Mouse (Mus musculus): ENCODE measurements around the gene Bnc2.

The Bnc2 gene

GRCm38 (mm10) chr4:84675171-84675973, at the start of gene Bnc2:
Bnc2 (minus strand) TSS chr4:84675275.
- no peak for DNase-seq (ENCODE audit: low read depth)

DNA sequence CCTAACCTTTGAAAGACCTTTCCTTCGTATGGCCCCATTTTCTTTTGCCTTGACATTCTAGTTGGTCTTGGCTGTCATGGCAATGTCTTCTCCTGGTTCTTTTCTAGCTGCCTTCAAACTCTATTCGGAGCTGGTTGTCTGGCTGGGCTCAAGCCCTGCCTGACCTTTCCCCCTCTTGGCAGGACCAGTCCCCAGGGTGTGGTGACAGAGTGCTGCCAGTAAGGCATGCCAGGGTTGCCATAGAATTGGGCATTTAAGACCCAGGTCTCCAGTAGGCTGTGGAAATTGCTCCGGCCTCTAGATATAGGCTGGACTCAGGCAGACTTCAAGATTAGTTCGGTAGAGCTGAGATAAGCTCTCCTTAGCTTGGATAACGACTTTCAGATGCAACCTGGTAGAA, 32.9 kb upstream of the Bnc2 start:
- DNase-seq (ENCODE audit: low read depth), result no peak

GRCm38 (mm10) chr4:84685521-84686366, 10.7 kb upstream of the Bnc2 start:
- DNase-seq (ENCODE audit: low read depth), result no peak

DNA sequence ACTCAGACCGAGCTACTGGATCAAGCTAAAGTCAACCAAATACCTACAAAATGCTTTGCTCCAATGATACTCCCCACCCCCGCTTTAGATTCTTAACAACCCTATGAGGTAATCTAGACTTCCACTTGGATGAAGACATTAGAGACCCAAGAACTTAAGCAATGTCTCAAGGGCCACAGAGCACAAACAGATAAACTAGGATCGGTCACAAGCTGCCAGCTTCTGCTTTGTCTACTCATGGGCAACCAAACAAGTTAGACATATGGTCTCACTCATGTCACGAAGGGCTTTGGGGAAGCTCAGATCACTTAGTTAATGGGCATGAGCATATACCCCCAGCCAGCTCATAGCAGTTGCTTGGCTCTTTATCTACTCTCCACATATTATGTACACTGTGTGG, 9.9 kb upstream of the Bnc2 start:
- DNase-seq (ENCODE audit: low read depth), result no peak

- no peak for DNase-seq (ENCODE audit: low read depth)
Observed at GRCm38 (mm10) chr4:84675974-84676315, 870 bp upstream of the Bnc2 start.

- DNase-seq (ENCODE audit: low read depth), result no peak
Observed at GRCm38 (mm10) chr4:84674318-84675170, 531 bp downstream of the Bnc2 start.

DNA sequence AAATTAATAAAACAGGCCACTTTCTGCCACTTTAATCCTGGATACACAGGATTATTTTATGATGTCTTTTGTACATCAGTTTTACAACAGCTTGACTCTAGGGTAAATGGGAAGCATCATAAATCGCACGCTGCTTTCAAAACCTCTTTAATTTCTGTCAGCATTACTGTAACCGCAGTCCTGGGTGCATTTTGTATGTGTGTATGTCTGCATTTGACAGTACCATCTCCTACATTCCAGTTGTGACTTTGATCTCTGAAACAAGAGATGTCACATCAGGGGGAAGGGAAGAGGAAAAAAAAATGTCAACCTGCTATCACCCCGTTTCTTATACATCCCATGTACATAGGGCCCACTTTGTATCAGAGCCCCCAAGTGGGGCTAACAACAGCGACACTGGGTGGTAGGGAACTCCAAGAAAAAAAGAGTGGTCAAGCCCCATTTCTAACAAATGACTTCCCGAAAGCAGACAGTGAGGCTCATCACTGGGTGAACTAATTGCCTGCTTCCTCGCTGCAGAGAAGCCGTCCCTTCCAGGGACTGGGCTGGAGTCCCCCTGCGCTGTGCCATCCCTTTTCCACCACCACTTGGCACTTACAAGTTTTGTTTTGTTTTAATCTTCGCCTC, 1.3 kb downstream of the Bnc2 start:
- no peak for DNase-seq (ENCODE audit: low read depth)

GRCm38 (mm10) chr4:84672181-84672791, 2.8 kb downstream of the Bnc2 start:
- no peak for DNase-seq (ENCODE audit: low read depth)

DNA sequence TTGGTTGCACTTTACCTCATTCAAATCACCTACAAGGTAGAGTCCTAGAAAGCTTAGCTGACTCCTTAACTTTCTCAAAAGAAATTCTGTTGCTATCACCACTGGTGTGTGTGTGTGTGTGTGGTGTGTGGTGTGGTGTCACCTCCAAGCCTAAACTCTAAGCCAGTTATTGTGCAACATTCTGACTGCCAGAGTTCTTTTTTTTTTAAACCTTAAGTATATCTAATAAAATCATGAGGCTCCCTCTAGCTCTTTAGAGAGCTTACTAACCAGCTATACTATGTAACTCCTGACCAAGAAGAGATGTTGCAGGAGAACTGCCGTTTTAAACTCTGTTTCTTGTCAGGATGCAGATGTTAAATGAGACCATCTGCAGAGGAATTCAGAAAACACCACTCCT, 4.1 kb downstream of the Bnc2 start:
- DNase-seq (ENCODE audit: low read depth), result no peak

- DNase-seq (ENCODE audit: low read depth), result no peak
Observed at GRCm38 (mm10) chr4:84669650-84670049, 5.4 kb downstream of the Bnc2 start.

GRCm38 (mm10) chr4:84668949-84669605, 6.0 kb downstream of the Bnc2 start:
- no peak for DNase-seq (ENCODE audit: low read depth)

DNA sequence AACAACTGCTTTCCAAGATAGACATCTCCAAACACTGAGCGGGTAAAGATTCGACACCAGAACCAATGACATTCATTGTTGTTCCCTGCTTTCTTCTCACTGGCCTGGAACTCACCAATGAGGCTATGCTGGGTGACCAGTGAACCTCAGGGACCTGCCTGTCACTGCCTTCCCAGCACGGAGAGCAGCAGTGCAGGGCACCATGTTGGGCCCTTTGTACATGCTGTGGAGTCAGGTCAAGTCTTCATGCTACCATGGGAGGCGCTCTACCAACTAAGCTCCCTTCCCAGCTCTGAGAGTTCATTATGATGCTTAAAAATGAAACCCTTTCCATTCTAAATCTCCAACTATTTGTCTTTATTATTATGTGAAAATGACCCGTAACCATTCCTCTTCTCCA, 6.8 kb downstream of the Bnc2 start:
- no peak for DNase-seq (ENCODE audit: low read depth)

DNA sequence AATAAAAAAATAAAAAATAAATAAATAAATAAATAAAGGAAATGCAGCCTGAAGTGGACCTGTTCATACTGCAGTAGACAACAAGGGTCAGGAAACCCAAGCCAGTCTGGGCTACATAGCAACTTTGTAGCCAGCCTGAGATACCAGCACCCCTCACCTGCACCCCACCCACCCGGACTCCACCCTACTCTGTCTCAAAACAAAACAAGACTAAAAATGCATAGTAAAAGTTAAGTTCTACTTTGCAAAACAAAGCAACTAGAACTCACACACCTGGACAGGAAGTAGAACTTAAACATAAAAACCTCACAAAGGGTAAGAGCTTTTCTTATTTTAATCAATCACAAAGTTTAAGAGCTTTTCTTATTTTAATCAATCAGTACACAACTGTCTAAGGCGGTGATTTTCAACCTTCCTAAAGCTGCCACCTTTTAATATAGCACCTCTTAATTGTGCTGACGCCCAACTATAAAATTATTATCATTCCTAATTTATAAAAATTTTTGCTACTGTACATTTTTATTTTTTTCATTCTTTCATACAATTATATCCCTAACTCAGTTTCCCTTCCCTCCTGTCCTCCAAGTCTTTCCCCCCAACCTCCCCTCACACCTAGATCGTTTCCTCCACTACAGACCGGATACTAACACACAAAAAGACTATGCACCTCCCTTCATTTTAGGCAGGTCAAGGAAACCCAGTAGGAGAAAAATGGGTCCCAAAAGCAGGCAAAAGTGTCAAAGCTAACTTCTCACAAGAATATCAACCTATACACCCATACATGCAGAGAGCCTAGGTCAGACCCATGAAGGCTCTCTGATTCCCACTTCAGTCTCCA, 12.6 kb downstream of the Bnc2 start:
- DNase-seq (ENCODE audit: low read depth), result no peak

DNA sequence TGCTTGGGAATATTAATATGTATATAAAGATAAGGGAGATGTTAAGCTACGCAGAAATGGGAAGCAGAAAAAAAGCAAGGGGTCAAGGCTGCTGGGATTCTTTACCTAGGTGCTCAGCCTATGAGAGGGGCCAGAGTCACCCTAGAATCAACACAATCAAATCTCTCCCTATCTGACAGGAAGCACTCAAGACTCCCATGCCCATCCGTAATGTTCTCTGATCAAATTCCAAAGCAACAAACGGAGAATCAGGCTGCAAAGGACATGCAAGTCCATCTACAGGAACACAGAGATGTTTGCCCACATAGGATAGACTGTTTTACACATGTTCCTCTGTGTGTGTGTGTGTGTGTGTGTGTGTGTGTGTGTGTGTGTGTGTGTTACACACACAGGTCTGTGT, 13.7 kb downstream of the Bnc2 start:
- DNase-seq (ENCODE audit: low read depth), result no peak

GRCm38 (mm10) chr4:84651786-84652185, 23.3 kb downstream of the Bnc2 start:
- no peak for DNase-seq (ENCODE audit: low read depth)

GRCm38 (mm10) chr4:84646576-84646975, 28.5 kb downstream of the Bnc2 start:
- DNase-seq (ENCODE audit: low read depth), result no peak

GRCm38 (mm10) chr4:84639166-84639565, 35.9 kb downstream of the Bnc2 start:
- no peak for DNase-seq (ENCODE audit: low read depth)

- no peak for DNase-seq (ENCODE audit: low read depth)
Observed at GRCm38 (mm10) chr4:84637641-84638040, 37.4 kb downstream of the Bnc2 start.

DNA sequence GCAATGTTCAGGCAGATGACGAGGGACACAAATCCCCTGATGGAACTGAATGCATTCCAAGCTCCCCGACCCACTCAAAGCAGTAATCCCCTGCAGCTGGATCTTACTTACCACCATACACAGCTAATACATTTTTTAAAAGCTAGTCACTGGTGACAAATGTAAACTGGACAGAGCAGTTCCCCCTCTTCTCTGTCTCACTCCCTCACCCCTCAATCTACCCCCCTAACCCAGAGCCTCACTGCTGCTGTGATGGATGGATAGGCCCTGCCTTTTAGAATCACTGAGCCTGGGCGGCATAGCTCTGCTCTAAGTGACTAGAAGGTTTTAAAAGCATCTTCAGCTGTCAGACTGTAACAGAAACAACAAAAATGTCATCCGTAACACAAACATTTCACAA, 40.3 kb downstream of the Bnc2 start:
- DNase-seq (ENCODE audit: low read depth), result no peak

DNA sequence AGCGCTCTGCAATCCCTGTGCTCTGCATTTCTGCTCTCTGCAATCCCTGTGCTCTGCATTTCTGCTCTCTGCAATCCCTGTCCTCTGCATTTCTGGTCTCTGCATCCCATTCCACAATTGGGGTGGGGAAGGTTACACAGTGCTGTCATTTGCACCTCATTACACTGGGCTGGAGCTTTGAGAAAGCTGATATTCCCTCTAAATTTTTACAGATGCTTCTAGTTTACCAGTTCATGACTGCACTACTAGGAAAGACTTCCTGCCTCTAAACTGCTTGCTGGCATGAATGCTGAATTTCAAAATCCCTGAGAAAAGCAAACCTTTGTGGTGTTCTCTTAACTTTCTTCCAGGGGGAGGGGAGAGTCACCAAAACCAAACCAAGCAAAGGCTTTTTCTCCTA, 41.1 kb downstream of the Bnc2 start:
- no peak for DNase-seq (ENCODE audit: low read depth)

Data from c-Kit-positive CD71-positive TER-119-negative erythroid progenitor cells, embryonic 14.5 days (primary cell).